Mouse (Mus musculus) heart, embryonic 15.5 days (tissue): ENCODE measurements around the gene Slc44a4. TPM values are rescaled to one million over a fixed set of nuclear protein-coding genes. Genes with fewer than 3 reads are reported as not detected.

Experiments
- ATAC-seq: fragments of 200-750 bp; cut with Nextera tagmentation; replicated peaks from 2 replicates; pipeline ENCODE4 v1.8.0; 2017; ENCODE audit warnings: low read depth, moderate TSS enrichment; ENCODE audit not compliant: insufficient number of reproducible peaks, insufficient read depth, low FRiP score
- H3K27ac ChIP-seq: fragments of 300-500 bp; sonication (generic); 2 replicates; pipeline ENCODE4 v1.5.1; 2015; ENCODE audit warnings: mild to moderate bottlenecking, inconsistent platforms
- H3K27me3 ChIP-seq: fragments of 300-500 bp; sonication (generic); 2 replicates; pipeline ENCODE4 v1.6.1; 2015; ENCODE audit warnings: inconsistent platforms
- H3K36me3 ChIP-seq: fragments of 300-500 bp; sonication (generic); 2 replicates; pipeline ENCODE4 v1.6.1; 2015; ENCODE audit warnings: mild to moderate bottlenecking, inconsistent platforms
- H3K4me1 ChIP-seq: fragments of 300-500 bp; sonication (generic); replicated peaks from 2 replicates; pipeline ENCODE4 v1.6.1; 2015; ENCODE audit warnings: inconsistent platforms
- H3K4me2 ChIP-seq: fragments of 300-500 bp; sonication (generic); 2 replicates; pipeline ENCODE4 v1.6.1; 2015; ENCODE audit warnings: inconsistent platforms, mild to moderate bottlenecking, moderate library complexity
- H3K4me3 ChIP-seq: fragments of 300-500 bp; sonication (generic); 2 replicates; pipeline ENCODE4 v1.5.1; 2015; ENCODE audit warnings: mild to moderate bottlenecking, inconsistent platforms
- H3K9ac ChIP-seq: fragments of 300-500 bp; sonication (generic); 2 replicates; pipeline ENCODE4 v1.6.1; 2015; ENCODE audit warnings: mild to moderate bottlenecking, inconsistent platforms
- H3K9me3 ChIP-seq: fragments of 300-500 bp; sonication (generic); replicated peaks from 2 replicates; pipeline ENCODE4 v1.6.1; 2016; ENCODE audit warnings: inconsistent platforms
- WGBS: fragments of 180-500 bp; shearing (Covaris S2); methylation state at CpG from one replicate; pipeline ENCODE4 v1.1.7; 2015; ENCODE audit warnings: mixed read lengths; 5-methylcytosine and 5-hydroxymethylcytosine counted together
- polyA plus RNA-seq: library from polyadenylated mRNA; unstranded; fragments of >200 nt; fragmentation: Nextera tagmentation; extraction: Ambion mirVana; gene quantifications from 2 replicates; pipeline ENCODE4 v1.2.1, GENCODE M21; 2015

The Slc44a4 gene
- 0.08 TPM in 1 of 2 replicates, not detected in the other for polyA plus RNA-seq

GRCm38 (mm10) chr17:34913930-34914665, at the start of gene Slc44a4:
Gene Slc44a4 (plus strand): TSS chr17:34914466.
- H3K4me3 ChIP-seq: no peak within 1 kb of the TSS
- H3K27me3 ChIP-seq: no peaks in the 10 kb centered on the region
- H3K9me3 ChIP-seq: no peaks in the 10 kb centered on the region
- H3K9ac ChIP-seq: no peak within 1 kb of the TSS
- no peak for ATAC-seq
- no peak within 1 kb of the TSS for H3K27ac ChIP-seq
- peaks cover 4% of the 10 kb centered on the region for H3K4me1 ChIP-seq
- H3K4me2 ChIP-seq: 0 out of 2 replicates have a peak within 1 kb of the TSS, but pooled peaks have one; percentile 20
- 41% methylated on average over 18 of the region's 18 CpGs for WGBS
- peaks cover 43% of the 10 kb centered on the region for H3K36me3 ChIP-seq

GRCm38 (mm10) chr17:34865981-34866380, 48.3 kb upstream of the Slc44a4 start:
- Histone ChIP-seq H3K4me3 (no peak overlapping the region), H3K27me3 (0 out of 2 replicates have a peak, but pooled peaks cover 18% of the 10 kb centered on the region)
- 53% methylated on average over 7 of the region's 7 CpGs for whole genome bisulfite sequencing

GRCm38 (mm10) chr17:34874321-34874720, 39.9 kb upstream of the Slc44a4 start:
- Histone ChIP-seq H3K27me3 (no peaks in the 10 kb centered on the region), H3K27ac (no peak overlapping the region), H3K4me3 (no peak overlapping the region), H3K4me2 (no peak overlapping the region), H3K9ac (no peak overlapping the region), H3K36me3 (no peaks in the 10 kb centered on the region), H3K4me1 (peaks cover 2% of the 10 kb centered on the region; the same call in 1 of the 2 replicates), H3K9me3 (no peaks in the 10 kb centered on the region)
- ATAC-seq: no peak
- 85% methylated on average over 6 of the region's 6 CpGs for WGBS

More at GRCm38 (mm10) chr17:34865981-34866380, 48.3 kb upstream of the Slc44a4 start:
- no peak for ATAC-seq
- no peak overlapping the region for H3K4me2 ChIP-seq
- H3K27ac ChIP-seq: no peak overlapping the region
- no peak overlapping the region for H3K9ac ChIP-seq
- H3K36me3 ChIP-seq: no peaks in the 10 kb centered on the region
- H3K9me3 ChIP-seq: no peaks in the 10 kb centered on the region
- H3K4me1 ChIP-seq: no peaks in the 10 kb centered on the region

- no peaks in the 10 kb centered on the region for H3K9me3 ChIP-seq
- H3K4me1 ChIP-seq: peaks cover 10% of the 10 kb centered on the region
- WGBS: 54% methylated on average over 11 of the region's 11 CpGs
- no peak within 1 kb of the TSS for H3K9ac ChIP-seq
- 0 out of 2 replicates have a peak within 1 kb of the TSS, but pooled peaks have one; percentile 1 for H3K4me2 ChIP-seq
- H3K4me3 ChIP-seq: no peak within 1 kb of the TSS
- H3K27ac ChIP-seq: no peak within 1 kb of the TSS
- ATAC-seq: no peak
- H3K36me3 ChIP-seq: no peaks in the 10 kb centered on the region
- no peaks in the 10 kb centered on the region for H3K27me3 ChIP-seq
These were observed 34.9 kb upstream of the Slc44a4 start, which contains the start of gene Zbtb12 for GRCm38 (mm10) chr17:34879336-34879879. Gene Zbtb12 (plus strand): TSS chr17:34879483.

- peaks cover 10% of the 10 kb centered on the region for H3K4me1 ChIP-seq
- no peaks in the 10 kb centered on the region for H3K27me3 ChIP-seq
- no peak for ATAC-seq
These were observed 33.1 kb upstream of the Slc44a4 start for GRCm38 (mm10) chr17:34881166-34881565.

GRCm38 (mm10) chr17:34881683-34882310, 32.5 kb upstream of the Slc44a4 start, which contains the start of gene Gm20547:
Gene Gm20547 (minus strand): TSS chr17:34882042.
- H3K36me3 ChIP-seq: no peaks in the 10 kb centered on the region
- H3K4me2 ChIP-seq: peak within 1 kb of the TSS; percentile 46
- no peak for ATAC-seq
- no peak within 1 kb of the TSS for H3K9ac ChIP-seq
- peaks cover 10% of the 10 kb centered on the region for H3K4me1 ChIP-seq
- H3K9me3 ChIP-seq: no peaks in the 10 kb centered on the region
- H3K27ac ChIP-seq: no peak within 1 kb of the TSS
- no peaks in the 10 kb centered on the region for H3K27me3 ChIP-seq
- 15% methylated on average over 15 of the region's 15 CpGs for WGBS
- no peak within 1 kb of the TSS for H3K4me3 ChIP-seq

More at GRCm38 (mm10) chr17:34881166-34881565, 33.1 kb upstream of the Slc44a4 start:
- Histone ChIP-seq H3K36me3 (no peaks in the 10 kb centered on the region), H3K27ac (no peak overlapping the region), H3K9me3 (no peaks in the 10 kb centered on the region), H3K4me2 (no peak overlapping the region), H3K4me3 (no peak overlapping the region), H3K9ac (no peak overlapping the region)

GRCm38 (mm10) chr17:34883332-34883731, 30.9 kb upstream of the Slc44a4 start:
- Histone ChIP-seq H3K4me2 (no peak overlapping the region), H3K9ac (no peak overlapping the region), H3K27ac (no peak overlapping the region), H3K27me3 (no peaks in the 10 kb centered on the region), H3K9me3 (no peaks in the 10 kb centered on the region), H3K36me3 (no peaks in the 10 kb centered on the region), H3K4me1 (peaks cover 10% of the 10 kb centered on the region), H3K4me3 (no peak overlapping the region)
- 70% methylated on average over 3 of the region's 3 CpGs for WGBS
- ATAC-seq: no peak

GRCm38 (mm10) chr17:34884704-34885103, 29.6 kb upstream of the Slc44a4 start:
- Histone ChIP-seq H3K4me1 (peaks cover 6% of the 10 kb centered on the region), H3K36me3 (no peaks in the 10 kb centered on the region), H3K9ac (no peak overlapping the region), H3K4me2 (no peak overlapping the region), H3K9me3 (no peaks in the 10 kb centered on the region), H3K27ac (no peak overlapping the region), H3K27me3 (no peaks in the 10 kb centered on the region), H3K4me3 (no peak overlapping the region)
- ATAC-seq: no peak
- 83% methylated on average over 6 of the region's 6 CpGs for WGBS

- Histone ChIP-seq H3K4me1 (peaks cover 6% of the 10 kb centered on the region), H3K4me3 (no peak overlapping the region), H3K9ac (no peak overlapping the region), H3K36me3 (no peaks in the 10 kb centered on the region), H3K4me2 (no peak overlapping the region), H3K27ac (no peak overlapping the region), H3K9me3 (no peaks in the 10 kb centered on the region), H3K27me3 (no peaks in the 10 kb centered on the region)
- no peak for ATAC-seq
- 47% methylated on average over 3 of the region's 3 CpGs for WGBS
These were observed 28.7 kb upstream of the Slc44a4 start for GRCm38 (mm10) chr17:34885615-34886014.

- Histone ChIP-seq H3K9me3 (no peaks in the 10 kb centered on the region), H3K36me3 (no peaks in the 10 kb centered on the region), H3K4me2 (no peak overlapping the region), H3K4me3 (no peak overlapping the region), H3K27me3 (no peaks in the 10 kb centered on the region), H3K9ac (no peak overlapping the region), H3K27ac (no peak overlapping the region), H3K4me1 (no peaks in the 10 kb centered on the region)
- ATAC-seq: no peak
- WGBS: 80% methylated on average over 5 of the region's 5 CpGs
These were observed 26.3 kb upstream of the Slc44a4 start for GRCm38 (mm10) chr17:34887942-34888341.

- Histone ChIP-seq H3K4me1 (peaks cover 11% of the 10 kb centered on the region), H3K4me3 (no peak overlapping the region), H3K36me3 (no peaks in the 10 kb centered on the region), H3K9ac (no peak overlapping the region), H3K4me2 (no peak overlapping the region), H3K27me3 (no peaks in the 10 kb centered on the region), H3K27ac (no peak overlapping the region), H3K9me3 (no peaks in the 10 kb centered on the region)
- 79% methylated on average over 12 of the region's 12 CpGs for WGBS
- ATAC-seq: no peak
These were observed 24.1 kb upstream of the Slc44a4 start for GRCm38 (mm10) chr17:34890074-34890743.
